Mouse (Mus musculus): ENCODE results near the gene Slc13a2.

DNA sequence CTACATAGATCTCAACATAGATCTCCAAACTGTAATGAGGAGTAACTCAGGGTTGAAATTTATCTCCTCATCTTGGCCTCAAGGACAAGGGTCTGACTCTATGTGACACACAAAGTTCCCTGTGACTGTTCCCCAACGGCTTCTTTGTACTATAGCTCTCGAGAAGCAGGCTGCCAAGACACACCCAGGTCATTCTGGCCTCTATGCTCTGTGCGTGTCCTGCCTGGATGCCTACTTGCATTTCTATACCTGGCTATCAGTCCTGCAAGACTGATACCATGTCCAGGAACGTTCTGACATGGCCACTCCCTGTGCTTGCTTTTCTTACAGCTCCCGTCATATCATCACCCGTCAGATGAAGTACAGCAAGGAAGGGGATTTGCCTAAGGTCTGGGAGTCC is 20.0 kb downstream of the Slc13a2 start:
- TF ChIP-seq GATA1 (IDR thresholded peaks at IDR 0.05; ENCODE audit: borderline replicate concordance, low read length) (no peak), FLI1 (IDR thresholded peaks at IDR 0.05; ENCODE audit: low read length) (no peak)

Measured in megakaryocyte, embryonic 14.5 days (primary cell).